Mouse (Mus musculus): ENCODE measurements around the gene Ppp1r15b.

- TF ChIP-seq GATA1 (IDR thresholded peaks at IDR 0.05; ENCODE audit: borderline replicate concordance, low read length) = no peak
- no peak for TF ChIP-seq FLI1 (IDR thresholded peaks at IDR 0.05; ENCODE audit: low read length)
Observed at GRCm38 (mm10) chr1:133102108-133102507, 28.8 kb upstream of the Ppp1r15b start.

All from megakaryocyte, embryonic 14.5 days (primary cell).